Mouse (Mus musculus) mammary gland, adult 2 months (tissue): Measurements from ENCODE around the gene Prok2. TPM values are rescaled to one million over a fixed set of nuclear protein-coding genes. Genes with fewer than 3 reads are reported as not detected.

ENCODE experiments used
- polyA plus RNA-seq: library from polyadenylated mRNA; depleted of rRNA; stranded (reverse); fragments of >200 nt; gene quantifications from 2 replicates; pipeline ENCODE4 v1.2.3, GENCODE M21; 2012; ENCODE audit warnings: low replicate concordance; rRNA removed

Prok2 gene
- polyA plus RNA-seq, result not detected in 2 replicates

GRCm38 (mm10) chr6:99725971-99726561, at the start of gene Prok2:
TSS of gene Prok2 (minus strand) at chr6:99726392.

GRCm38 (mm10) chr6:99692206-99692915, 33.8 kb downstream of the Prok2 start, which contains the start of gene Gpr27:
TSS of gene Gpr27 (plus strand) at chr6:99692679.

GRCm38 (mm10) chr6:99666318-99667171, 59.6 kb downstream of the Prok2 start, which contains the start of the genes Eif4e3 and Gm20696:
TSS of gene Eif4e3 (minus strand) at chr6:99666771.
TSS of gene Gm20696 (minus strand) at chr6:99666797.

Other genes with a start within 250 kb of the Prok2 start
- 65.4 and 121 TPM in 2 replicates for gene Foxp1, start 203.7 kb downstream of the Prok2 start, polyA plus RNA-seq
- 14.6 and 29.6 TPM in 2 replicates for gene Eif4e3, start 59.6 kb downstream of the Prok2 start, polyA plus RNA-seq
- gene Gm20696, start 59.6 kb downstream of the Prok2 start, polyA plus RNA-seq, result 1.3 and 1.5 TPM in 2 replicates
- 1.5 and 6.3 TPM in 2 replicates for gene Gpr27, start 33.7 kb downstream of the Prok2 start, polyA plus RNA-seq